Mouse (Mus musculus): Measurements from ENCODE around the gene Rnf182. TPM values are rescaled to one million over a fixed set of nuclear protein-coding genes. Genes with fewer than 3 reads are reported as not detected.

Rnf182 gene
- not detected in 2 replicates for polyA plus RNA-seq (2015; fragmentation: Nextera tagmentation; extraction: Ambion mirVana)

- peaks cover 36% of the 10 kb centered on the region for H3K27me3 ChIP-seq (ENCODE audit: insufficient read depth, low read length)
- H3K27ac ChIP-seq (ENCODE audit: low read depth) = no peak within 1 kb of the TSS
- H3K4me2 ChIP-seq (ENCODE audit: low read depth, low read length) = peak within 1 kb of the TSS; percentile 83
- no peaks in the 10 kb centered on the region for H3K9me3 ChIP-seq (ENCODE audit: low read length)
- H3K4me1 ChIP-seq (ENCODE audit: insufficient read depth) = 0 out of 2 replicates have a peak, but pooled peaks cover 8% of the 10 kb centered on the region
- H3K36me3 ChIP-seq (replicated peaks; ENCODE audit: insufficient read depth, low read length) = no peaks in the 10 kb centered on the region
- peak within 1 kb of the TSS; percentile 57 for H3K4me3 ChIP-seq (ENCODE audit: low read depth, low read length)
- H3K9ac ChIP-seq (replicated peaks) = 0 out of 2 replicates have a peak within 1 kb of the TSS, but pooled peaks have one; percentile 26
- under 1% methylated on average over 47 of the region's 58 CpGs for WGBS (ENCODE audit: insufficient replicate concordance)
- TF ChIP-seq EP300 (IDR thresholded peaks at IDR 0.05; ENCODE audit: low read depth) = no peak
- no peak for TF ChIP-seq CTCF (IDR thresholded peaks at IDR 0.05; ENCODE audit: low read depth)
- ATAC-seq (no peak; the same call in 1 of the 2 replicates), DNase-seq (peak; percentile 53)
Observed at GRCm38 (mm10) chr13:43615577-43616254, at the start of gene Rnf182. TSS of gene Rnf182 (plus strand) at chr13:43615710.

DNA sequence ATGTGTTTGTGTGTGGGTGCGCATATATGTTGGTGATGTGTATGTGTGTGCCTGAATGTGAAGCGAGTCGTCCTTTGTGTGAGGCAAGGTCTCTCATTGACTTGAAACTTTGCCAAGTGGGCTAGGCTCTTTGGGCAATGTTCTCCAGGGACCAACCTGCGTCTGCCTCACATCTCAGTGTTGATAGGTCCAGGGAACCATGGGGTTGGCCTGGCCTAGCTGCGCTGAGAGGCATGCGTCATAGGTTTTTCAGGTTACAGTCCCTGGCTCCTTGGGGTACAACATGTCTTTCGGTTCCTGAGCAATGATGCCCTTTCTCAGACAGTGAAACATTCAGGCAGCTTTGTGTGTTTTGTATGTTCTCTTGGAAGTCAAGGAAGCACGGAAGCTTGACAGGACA, 49.3 kb upstream of the Rnf182 start:
- ATAC-seq = no peak
- TF ChIP-seq CTCF (IDR thresholded peaks at IDR 0.05; ENCODE audit: low read depth) (no peak), EP300 (IDR thresholded peaks at IDR 0.05; ENCODE audit: low read depth) (no peak)
- Histone ChIP-seq H3K9ac (replicated peaks) (no peak overlapping the region), H3K4me1 (ENCODE audit: insufficient read depth) (0 out of 2 replicates have a peak, but pooled peaks cover 3% of the 10 kb centered on the region), H3K36me3 (replicated peaks; ENCODE audit: insufficient read depth, low read length) (no peaks in the 10 kb centered on the region), H3K4me2 (ENCODE audit: low read depth, low read length) (no peak overlapping the region), H3K27me3 (ENCODE audit: insufficient read depth, low read length) (no peaks in the 10 kb centered on the region), H3K9me3 (ENCODE audit: low read length) (no peaks in the 10 kb centered on the region), H3K4me3 (ENCODE audit: low read depth, low read length) (no peak overlapping the region), H3K27ac (ENCODE audit: low read depth) (no peak overlapping the region)
- WGBS (ENCODE audit: insufficient replicate concordance) = 87% methylated on average over 8 of the region's 8 CpGs
- no peak for DNase-seq

DNA sequence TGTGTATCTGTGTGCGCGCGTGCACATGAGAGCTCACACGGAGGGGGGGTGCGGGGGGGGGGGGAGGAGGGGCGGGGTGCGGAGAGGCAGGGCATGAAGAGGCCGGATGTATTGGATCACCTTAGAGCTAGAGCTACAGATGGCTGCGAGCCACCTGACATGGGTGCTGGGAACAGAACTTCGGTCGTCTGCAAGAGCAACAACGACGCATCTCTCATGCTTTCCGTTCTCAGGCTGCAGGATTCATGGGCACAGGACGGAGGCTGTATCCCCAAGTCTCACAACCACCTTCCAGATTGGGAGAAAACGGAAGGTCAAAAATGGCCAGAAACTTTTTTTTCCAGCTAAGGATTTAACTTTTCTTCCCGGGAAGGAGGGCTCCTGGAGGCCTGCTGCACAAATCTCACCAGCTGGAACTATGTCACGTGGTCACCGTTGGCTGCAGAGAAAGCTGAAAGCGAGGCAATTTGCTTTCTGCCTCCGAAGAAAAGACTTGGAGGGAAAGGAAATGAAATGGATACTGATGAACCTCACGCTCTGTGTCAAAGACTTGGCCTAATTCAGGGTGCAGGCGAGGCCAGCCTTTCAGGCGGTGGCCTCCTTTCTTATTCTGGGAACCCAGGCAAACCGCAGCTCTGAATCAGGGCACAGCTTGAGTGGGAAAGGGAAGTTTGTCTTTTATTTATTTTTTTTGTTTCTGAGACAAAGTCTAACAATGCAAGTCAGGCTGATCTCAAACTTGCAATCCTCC, 48.2 kb upstream of the Rnf182 start:
- Histone ChIP-seq H3K36me3 (replicated peaks; ENCODE audit: insufficient read depth, low read length) (no peaks in the 10 kb centered on the region), H3K4me3 (ENCODE audit: low read depth, low read length) (no peak overlapping the region), H3K4me1 (ENCODE audit: insufficient read depth) (no peaks in the 10 kb centered on the region), H3K9ac (replicated peaks) (no peak overlapping the region), H3K4me2 (ENCODE audit: low read depth, low read length) (no peak overlapping the region), H3K27me3 (ENCODE audit: insufficient read depth, low read length) (no peaks in the 10 kb centered on the region), H3K27ac (ENCODE audit: low read depth) (no peak overlapping the region), H3K9me3 (ENCODE audit: low read length) (no peaks in the 10 kb centered on the region)
- ATAC-seq (no peak), DNase-seq (no peak)
- TF ChIP-seq CTCF (IDR thresholded peaks at IDR 0.05; ENCODE audit: low read depth) = no peak
- no peak for TF ChIP-seq EP300 (IDR thresholded peaks at IDR 0.05; ENCODE audit: low read depth)
- WGBS (ENCODE audit: insufficient replicate concordance) = 72% methylated on average over 25 of the region's 25 CpGs

DNA sequence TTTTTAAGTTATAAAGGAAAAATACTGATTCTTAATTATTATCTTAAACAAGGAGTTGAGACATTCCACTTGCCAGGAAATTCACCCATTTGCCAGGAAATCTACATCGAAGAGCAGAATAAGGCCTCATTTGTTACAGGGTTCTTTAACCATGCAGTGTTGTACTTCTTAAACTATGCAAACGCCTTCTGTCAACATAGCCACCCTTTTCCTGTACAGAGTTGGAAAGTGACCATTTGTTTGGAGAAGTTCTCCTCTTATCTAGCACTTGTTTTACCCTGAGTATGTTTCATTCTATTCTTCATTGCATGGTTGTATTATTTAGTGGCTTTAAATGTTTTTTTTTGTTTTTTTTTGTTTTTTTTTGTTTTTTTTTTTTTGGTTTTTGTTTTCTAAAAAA, 41.5 kb upstream of the Rnf182 start:
- H3K9me3 ChIP-seq (ENCODE audit: low read length) = no peaks in the 10 kb centered on the region
- ATAC-seq (no peak), DNase-seq (no peak)
- H3K27ac ChIP-seq (ENCODE audit: low read depth) = no peak overlapping the region
- H3K27me3 ChIP-seq (ENCODE audit: insufficient read depth, low read length) = no peaks in the 10 kb centered on the region
- TF ChIP-seq CTCF (IDR thresholded peaks at IDR 0.05; ENCODE audit: low read depth) (no peak), EP300 (IDR thresholded peaks at IDR 0.05; ENCODE audit: low read depth) (no peak)
- H3K4me3 ChIP-seq (ENCODE audit: low read depth, low read length) = no peak overlapping the region
- H3K9ac ChIP-seq (replicated peaks) = no peak overlapping the region
- no peaks in the 10 kb centered on the region for H3K36me3 ChIP-seq (replicated peaks; ENCODE audit: insufficient read depth, low read length)
- no peaks in the 10 kb centered on the region for H3K4me1 ChIP-seq (ENCODE audit: insufficient read depth)
- no peak overlapping the region for H3K4me2 ChIP-seq (ENCODE audit: low read depth, low read length)
- 55% methylated on average over 2 of the region's 2 CpGs for WGBS (ENCODE audit: insufficient replicate concordance)

GRCm38 (mm10) chr13:43575431-43575830, 40.1 kb upstream of the Rnf182 start:
- WGBS (ENCODE audit: insufficient replicate concordance) = 80% methylated on average over 5 of the region's 5 CpGs
- H3K9ac ChIP-seq (replicated peaks) = no peak overlapping the region
- no peak overlapping the region for H3K4me2 ChIP-seq (ENCODE audit: low read depth, low read length)
- H3K4me1 ChIP-seq (ENCODE audit: insufficient read depth) = no peaks in the 10 kb centered on the region
- H3K9me3 ChIP-seq (ENCODE audit: low read length) = no peaks in the 10 kb centered on the region
- H3K27ac ChIP-seq (ENCODE audit: low read depth) = no peak overlapping the region
- ATAC-seq (no peak), DNase-seq (no peak)
- H3K36me3 ChIP-seq (replicated peaks; ENCODE audit: insufficient read depth, low read length) = no peaks in the 10 kb centered on the region
- H3K27me3 ChIP-seq (ENCODE audit: insufficient read depth, low read length) = no peaks in the 10 kb centered on the region
- H3K4me3 ChIP-seq (ENCODE audit: low read depth, low read length) = no peak overlapping the region
- no peak for TF ChIP-seq EP300 (IDR thresholded peaks at IDR 0.05; ENCODE audit: low read depth)
- TF ChIP-seq CTCF (IDR thresholded peaks at IDR 0.05; ENCODE audit: low read depth) = no peak

GRCm38 (mm10) chr13:43577254-43577653, 38.3 kb upstream of the Rnf182 start:
- 56% methylated on average over 5 of the region's 5 CpGs for WGBS (ENCODE audit: insufficient replicate concordance)
- ATAC-seq (no peak), DNase-seq (peak; percentile 25)
- Histone ChIP-seq H3K4me3 (ENCODE audit: low read depth, low read length) (no peak overlapping the region), H3K4me1 (ENCODE audit: insufficient read depth) (no peaks in the 10 kb centered on the region), H3K9ac (replicated peaks) (no peak overlapping the region), H3K27ac (ENCODE audit: low read depth) (no peak overlapping the region), H3K4me2 (ENCODE audit: low read depth, low read length) (no peak overlapping the region), H3K36me3 (replicated peaks; ENCODE audit: insufficient read depth, low read length) (no peaks in the 10 kb centered on the region), H3K27me3 (ENCODE audit: insufficient read depth, low read length) (no peaks in the 10 kb centered on the region), H3K9me3 (ENCODE audit: low read length) (no peaks in the 10 kb centered on the region)
- TF ChIP-seq EP300 (IDR thresholded peaks at IDR 0.05; ENCODE audit: low read depth) (no peak), CTCF (IDR thresholded peaks at IDR 0.05; ENCODE audit: low read depth) (peak; percentile 64)

All from liver, postnatal 0 days (tissue).